Mouse (Mus musculus): Measurements from ENCODE around the gene Bpifb1.
"Not testable (repeated sequence)": the region's sequence is repeated elsewhere in the genome, so short reads cannot be mapped to it uniquely, and the experiment has no call there.

Bpifb1 gene

DNA sequence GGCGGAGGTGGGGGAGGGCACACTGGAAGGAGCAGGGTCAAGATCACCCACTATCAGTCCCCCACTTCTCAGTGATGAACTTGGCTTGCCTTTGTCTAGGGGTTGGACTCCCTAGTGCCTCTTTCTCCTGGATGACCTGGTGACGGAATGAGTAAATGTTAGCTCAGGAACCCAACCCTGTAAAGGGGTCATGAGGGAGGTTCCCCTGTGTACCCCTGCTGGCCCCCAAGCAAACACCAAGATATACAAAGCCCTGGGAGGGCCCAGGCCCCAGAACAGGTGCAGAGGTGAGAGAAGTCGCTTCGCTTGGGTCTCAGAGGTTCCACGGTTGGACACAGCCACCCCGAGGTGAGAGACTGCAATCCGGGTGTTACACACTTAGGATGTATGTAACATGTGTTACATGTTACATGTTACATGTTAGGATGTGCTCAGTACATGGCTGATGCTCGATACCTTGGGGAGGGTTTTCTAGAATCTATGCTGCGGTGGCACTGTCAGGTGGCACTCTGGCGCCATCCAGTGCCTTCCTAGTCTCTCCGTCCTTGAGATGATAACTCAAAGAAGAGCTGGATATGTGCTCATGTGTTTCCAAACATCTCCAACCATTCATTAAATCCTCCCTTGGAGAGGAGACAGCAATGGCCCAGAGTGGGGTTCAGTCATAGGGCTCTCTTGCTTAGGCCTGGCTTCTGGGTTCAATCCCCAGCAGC lies at the start of gene Bpifb1:
Gene Bpifb1, plus strand, starts transcription at position 273 of the 713 bp plus-strand sequence.
- DNase-seq (ENCODE audit: low read depth in 2 of 2, low spot score in 2 of 2), result no peak

DNA sequence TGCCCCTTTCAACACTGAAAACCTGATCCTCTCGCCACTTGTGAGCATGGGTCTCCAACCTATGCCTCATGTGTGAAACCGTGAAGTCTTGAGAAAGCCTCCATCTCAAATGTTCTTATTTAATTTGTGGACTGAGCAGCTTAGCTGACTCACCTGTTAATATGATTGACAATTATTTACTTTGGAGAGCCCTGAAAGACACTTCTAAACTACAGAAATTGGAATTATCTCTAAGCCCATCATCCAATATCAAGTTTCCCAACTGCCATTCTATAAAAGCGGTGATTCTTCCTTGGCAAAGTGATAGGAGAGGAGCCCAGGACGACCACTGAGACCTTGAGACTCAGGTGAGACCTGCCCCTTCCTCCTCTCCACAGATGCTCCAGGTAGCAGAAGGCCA lies 48.0 kb upstream of the Bpifb1 start, which contains the start of gene Bpifa1:
Gene Bpifa1, plus strand, starts transcription at position 301 of the 400 bp plus-strand sequence.
- DNase-seq (ENCODE audit: low read depth in 2 of 2, low spot score in 2 of 2), result no peak

DNA sequence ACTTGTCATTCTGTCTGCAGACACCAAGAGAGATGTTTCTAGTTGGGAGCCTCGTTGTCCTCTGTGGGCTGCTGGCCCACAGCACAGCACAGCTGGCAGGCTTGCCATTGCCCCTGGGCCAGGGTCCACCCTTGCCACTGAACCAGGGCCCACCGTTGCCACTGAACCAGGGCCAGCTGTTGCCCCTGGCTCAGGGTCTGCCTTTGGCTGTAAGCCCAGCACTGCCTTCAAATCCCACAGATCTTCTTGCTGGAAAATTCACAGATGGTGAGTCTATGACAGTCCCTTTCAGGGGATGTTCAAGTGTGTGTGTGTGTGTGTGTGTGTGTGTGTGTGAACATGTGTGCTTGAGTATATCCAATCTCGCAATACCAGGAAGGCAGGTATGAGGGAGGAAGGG lies 46.9 kb upstream of the Bpifb1 start:
- DNase-seq (ENCODE audit: low read depth in 2 of 2, low spot score in 2 of 2), result no peak

- no peak for DNase-seq (ENCODE audit: low read depth in 2 of 2, low spot score in 2 of 2)
These were observed 43.1 kb upstream of the Bpifb1 start for GRCm38 (mm10) chr2:154147496-154147895.

DNA sequence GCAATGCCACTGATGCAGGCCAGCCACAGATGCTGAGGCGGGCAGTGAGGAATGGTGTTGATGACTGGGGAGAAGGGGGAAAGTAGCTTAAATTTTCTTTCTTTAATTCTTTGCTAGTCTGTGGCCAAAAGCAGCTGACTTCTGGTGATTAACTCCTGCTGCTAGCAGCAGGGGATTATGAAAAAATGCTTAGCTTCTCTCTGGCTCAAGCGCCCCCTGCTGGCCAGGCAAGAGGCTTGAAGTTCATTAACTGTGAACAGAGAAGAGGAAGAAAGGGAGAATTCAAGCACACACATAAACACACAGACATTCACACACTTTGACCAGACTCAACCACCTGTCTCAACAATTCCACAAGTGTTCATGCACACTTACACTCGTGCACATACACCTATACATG lies 32.2 kb upstream of the Bpifb1 start:
- no peak for DNase-seq (ENCODE audit: low read depth in 2 of 2, low spot score in 2 of 2)

DNA sequence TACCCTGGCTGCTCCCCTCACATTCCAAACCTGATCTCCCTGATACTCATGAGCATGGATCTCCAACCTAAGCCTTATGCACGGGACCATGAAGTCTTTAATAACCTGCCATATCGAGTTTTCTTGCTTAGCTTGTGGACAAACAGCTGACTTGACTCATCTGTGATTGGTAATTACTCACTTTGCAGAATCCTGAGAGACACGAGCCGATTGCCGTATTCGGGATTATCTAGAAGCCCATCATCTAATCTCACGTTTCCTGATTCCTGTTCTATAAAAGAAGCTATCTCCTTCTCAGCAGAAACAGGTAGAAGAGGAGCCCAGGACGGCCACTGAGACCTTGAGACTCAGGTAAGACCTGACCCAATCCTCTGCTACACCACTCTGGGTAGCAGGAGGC lies 28.3 kb upstream of the Bpifb1 start, which contains the start of gene Bpifa5:
Gene Bpifa5, plus strand, starts transcription at position 301 of the 400 bp plus-strand sequence.
- no peak for DNase-seq (ENCODE audit: low read depth in 2 of 2, low spot score in 2 of 2)

DNA sequence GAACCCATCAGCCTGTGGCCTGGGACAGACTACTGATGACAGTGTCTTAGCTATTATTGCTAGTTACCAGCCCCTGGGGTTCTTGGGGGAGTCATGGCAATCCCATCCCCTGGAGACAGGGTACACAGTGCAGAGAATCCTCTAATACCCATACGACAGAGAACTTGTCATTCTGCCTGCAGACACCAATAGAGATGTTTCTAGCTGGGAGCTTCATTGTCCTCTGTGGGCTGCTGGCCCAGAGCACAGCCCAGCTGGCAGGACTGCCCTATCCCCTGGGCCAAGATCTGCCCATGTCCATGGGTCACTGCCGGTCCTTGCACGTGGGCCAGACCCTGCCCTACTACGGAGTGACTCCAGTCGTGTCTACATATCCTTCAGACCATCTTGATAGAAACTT lies 27.3 kb upstream of the Bpifb1 start:
- no peak for DNase-seq (ENCODE audit: low read depth in 2 of 2, low spot score in 2 of 2)

DNA sequence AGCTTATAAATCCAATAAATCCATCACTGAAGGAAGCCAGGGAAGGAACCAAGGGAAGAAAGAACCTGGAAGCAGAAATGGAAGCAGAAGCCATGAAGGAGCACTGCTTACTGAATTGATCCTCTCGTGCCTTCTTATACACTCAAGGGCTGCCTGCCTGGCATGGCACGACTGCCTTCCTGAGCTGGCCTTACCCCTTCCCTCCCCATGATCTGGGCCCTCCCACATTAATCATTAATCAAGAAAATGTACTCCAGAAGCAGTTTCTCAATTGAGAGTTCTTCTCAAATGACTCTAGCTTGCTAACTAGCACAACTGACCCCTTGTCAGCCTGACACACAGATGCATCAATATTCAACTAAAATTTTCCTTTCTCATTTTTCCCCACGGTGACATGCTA lies 21.4 kb upstream of the Bpifb1 start:
- no peak for DNase-seq (ENCODE audit: low read depth in 2 of 2, low spot score in 2 of 2)

DNA sequence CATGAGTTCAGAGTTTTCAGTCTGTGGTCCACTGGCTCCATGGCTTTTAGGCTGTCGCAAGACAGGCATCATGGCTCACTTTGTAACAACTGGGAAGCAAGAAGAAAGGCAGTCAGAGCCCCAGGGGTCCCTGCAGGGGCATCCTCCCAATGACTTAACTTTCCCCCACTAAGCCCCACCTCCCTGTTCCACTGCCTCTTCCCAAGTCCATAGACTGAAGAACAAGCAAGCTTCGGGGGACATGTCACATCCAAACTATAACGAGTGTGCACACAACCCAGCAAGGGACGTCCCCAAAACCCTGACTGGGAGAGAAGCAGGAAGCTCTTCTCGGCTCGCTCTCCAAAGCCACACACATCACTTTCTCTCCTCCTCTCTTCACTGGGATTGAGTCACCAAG lies 19.0 kb upstream of the Bpifb1 start:
- DNase-seq (ENCODE audit: low read depth in 2 of 2, low spot score in 2 of 2), result no peak

GRCm38 (mm10) chr2:154173313-154173712 lies 17.3 kb upstream of the Bpifb1 start:
- DNase-seq (ENCODE audit: low read depth in 2 of 2, low spot score in 2 of 2), result no peak

- DNase-seq (ENCODE audit: low read depth in 2 of 2, low spot score in 2 of 2), result not testable (repeated sequence)
These were observed 8.7 kb upstream of the Bpifb1 start for GRCm38 (mm10) chr2:154181900-154182299.

- not testable (repeated sequence) for DNase-seq (ENCODE audit: low read depth in 2 of 2, low spot score in 2 of 2)
These were observed 7.6 kb upstream of the Bpifb1 start for GRCm38 (mm10) chr2:154183061-154183460.

DNA sequence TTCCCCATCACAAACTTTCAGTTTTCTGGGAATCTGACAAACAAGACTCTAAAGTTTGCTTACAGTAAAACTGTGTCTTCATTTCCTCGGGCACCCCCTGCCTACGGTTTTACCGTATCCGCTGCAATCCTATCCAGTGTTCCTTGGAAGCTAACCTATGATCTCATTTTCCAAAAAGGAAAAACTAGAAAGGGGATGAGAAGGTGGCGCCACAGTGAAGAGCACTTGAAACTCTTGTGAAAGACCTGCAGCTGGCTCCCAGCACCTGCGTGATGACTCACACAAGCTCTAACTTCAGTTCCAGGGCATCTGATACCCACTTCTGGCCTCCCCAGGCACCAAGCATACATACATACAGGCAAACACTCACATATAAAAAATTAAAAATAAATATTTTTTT lies 5.3 kb upstream of the Bpifb1 start:
- no peak for DNase-seq (ENCODE audit: low read depth in 2 of 2, low spot score in 2 of 2)

GRCm38 (mm10) chr2:154185748-154186147 lies 4.9 kb upstream of the Bpifb1 start:
- DNase-seq (ENCODE audit: low read depth in 2 of 2, low spot score in 2 of 2), result no peak

DNA sequence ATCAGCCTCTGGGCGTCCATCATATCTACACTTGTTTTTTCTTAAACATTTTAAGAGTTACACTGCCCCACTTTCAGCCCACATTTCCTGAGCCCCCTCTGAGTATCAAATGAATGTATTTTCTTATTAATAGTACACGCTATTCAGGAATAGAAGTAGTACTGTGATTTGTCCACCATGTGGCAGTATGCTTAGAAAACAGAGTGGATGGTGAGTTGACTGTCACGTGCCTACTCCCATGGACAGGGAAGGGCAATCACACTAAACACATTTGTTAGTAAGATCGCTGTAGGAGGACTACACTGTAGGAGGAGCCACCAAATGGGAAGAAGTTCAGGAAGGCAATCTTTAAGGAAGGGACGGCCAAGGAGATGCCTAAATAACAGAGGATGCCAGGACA lies 3.1 kb upstream of the Bpifb1 start:
- no peak for DNase-seq (ENCODE audit: low read depth in 2 of 2, low spot score in 2 of 2)

DNA sequence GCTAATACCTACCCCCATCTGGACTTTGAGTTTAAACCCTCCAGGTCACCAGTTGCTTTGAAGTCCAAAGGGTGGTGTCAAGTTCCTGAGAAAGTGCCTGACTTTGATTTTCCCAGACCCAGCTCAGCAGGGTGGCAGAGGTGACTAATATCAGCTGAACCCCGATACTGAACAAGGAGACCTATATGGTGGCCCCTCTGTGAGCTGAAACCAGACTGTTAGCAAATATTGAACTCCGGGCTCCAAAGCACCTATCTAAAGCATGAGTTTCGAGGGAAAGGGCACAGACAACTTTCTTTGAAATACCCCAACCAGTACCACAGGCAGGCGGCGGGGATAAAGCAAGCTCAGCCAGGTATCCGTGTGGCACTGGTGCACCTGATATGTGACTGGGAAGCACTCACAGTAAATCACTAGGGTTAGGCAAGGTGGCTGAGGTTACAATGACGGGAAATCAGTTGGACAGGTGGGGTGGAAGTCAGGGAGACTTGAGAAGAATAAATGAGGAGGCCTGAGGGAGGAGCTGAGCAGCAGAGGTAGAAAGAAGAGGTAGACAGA lies 662 bp upstream of the Bpifb1 start:
- DNase-seq (ENCODE audit: low read depth in 2 of 2, low spot score in 2 of 2), result no peak

DNA sequence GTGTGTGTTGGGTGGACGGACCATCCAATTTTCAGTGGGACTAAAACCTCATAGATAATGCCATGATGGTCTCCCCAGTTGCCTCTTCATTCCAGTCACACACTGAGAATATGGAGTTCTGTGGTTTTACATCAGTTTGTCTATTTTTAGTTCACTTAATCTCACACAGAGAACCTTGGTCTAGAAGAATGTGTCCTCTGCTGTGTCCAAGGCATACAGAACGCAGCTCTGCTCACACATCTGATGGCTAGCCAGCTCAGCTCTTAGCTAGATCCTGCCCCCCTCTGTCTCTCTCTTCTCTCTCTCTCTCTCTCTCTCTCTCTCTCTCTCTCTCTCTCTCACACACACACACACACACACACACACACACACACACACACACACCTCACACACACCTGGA lies 1.5 kb downstream of the Bpifb1 start:
- DNase-seq (ENCODE audit: low read depth in 2 of 2, low spot score in 2 of 2), result no peak

DNA sequence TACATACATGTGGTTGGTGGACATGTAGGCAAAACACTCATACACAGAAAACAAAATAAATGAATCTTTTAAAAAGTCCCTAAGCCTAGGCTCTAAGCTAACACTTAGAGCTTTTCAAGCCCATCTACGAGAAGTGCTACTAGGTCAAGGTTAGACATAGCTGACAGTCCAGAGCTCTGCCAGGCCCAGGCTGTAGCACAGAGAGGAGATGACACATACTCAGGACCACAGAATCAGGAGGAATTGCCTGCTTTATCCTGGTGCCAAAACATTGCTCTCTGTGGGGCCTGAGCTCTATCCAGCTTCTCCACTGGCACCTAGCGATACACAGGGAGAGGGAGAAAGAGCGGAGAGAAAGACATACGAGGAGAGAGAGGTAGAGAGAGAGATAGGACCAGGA lies 2.5 kb downstream of the Bpifb1 start:
- DNase-seq (ENCODE audit: low read depth in 2 of 2, low spot score in 2 of 2), result no peak

DNA sequence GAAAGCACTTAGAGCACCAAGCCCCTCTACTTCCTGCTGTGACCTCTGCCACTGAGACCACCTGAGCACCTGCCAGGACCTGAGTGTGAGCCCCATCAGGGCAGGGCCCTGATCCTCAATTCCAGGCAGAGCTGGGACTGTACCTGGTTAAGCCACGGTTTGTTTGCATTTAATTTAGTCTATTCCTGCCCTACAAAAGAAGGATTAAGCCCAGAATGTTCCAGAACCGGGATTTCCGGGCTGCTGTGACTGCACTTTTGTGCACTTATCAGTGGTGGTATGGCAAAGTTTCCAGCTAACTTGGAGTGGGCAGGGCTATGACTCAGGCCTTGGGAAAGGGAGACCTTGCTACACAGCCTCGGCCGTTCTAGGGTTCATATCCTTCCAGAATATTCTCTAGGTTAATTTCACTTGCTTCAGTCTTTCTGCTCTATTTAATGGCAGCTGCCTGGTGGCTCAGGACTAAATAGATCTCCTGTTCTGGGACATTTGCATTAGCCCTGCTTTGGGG lies 3.4 kb downstream of the Bpifb1 start:
- DNase-seq (ENCODE audit: low read depth in 2 of 2, low spot score in 2 of 2), result no peak

DNA sequence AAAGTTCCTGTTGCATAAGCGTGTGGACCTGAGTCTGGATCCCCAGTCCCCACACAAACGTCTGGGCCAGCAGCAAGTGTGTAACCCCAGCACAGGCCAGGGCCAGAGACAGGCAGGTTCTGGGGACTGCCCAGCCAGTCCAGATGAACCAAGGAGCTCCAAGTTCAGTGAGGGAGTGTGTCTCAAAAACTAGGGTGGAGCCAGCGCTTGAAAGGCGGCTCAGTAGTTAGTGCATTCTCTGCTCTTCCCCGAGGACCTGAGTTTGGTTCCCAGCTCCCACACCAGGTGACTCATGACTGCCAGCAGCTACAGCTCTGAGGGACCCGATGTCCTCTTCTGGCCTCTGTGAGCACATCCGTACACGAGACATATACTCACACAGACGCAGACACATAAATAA lies 6.4 kb downstream of the Bpifb1 start:
- no peak for DNase-seq (ENCODE audit: low read depth in 2 of 2, low spot score in 2 of 2)

DNA sequence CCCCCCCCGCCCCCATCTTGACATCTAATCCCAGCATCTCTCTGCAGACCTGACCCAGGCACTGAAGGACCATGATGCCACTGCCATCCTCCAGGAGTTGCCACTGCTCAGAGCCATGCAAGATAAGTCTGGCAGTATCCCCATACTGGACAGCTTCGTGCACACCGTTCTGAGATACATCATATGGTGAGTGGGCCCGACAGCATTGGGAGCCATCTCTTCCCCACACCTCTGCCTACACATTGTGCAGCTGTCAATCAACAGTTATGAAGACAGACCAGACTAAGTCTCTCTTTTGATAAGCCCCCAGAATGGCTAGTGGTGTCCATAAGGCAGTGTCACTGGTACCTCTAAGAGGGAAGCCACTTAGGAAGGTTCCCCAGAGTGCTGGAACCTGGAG lies 14.0 kb downstream of the Bpifb1 start:
- no peak for DNase-seq (ENCODE audit: low read depth in 2 of 2, low spot score in 2 of 2)

GRCm38 (mm10) chr2:154206908-154207307 lies 16.3 kb downstream of the Bpifb1 start:
- no peak for DNase-seq (ENCODE audit: low read depth in 2 of 2, low spot score in 2 of 2)

GRCm38 (mm10) chr2:154209112-154209511 lies 18.5 kb downstream of the Bpifb1 start:
- no peak for DNase-seq (ENCODE audit: low read depth in 2 of 2, low spot score in 2 of 2)

Measured in CD8-positive naive resting alpha-beta T cell, adult 2 months (primary cell).